Mouse (Mus musculus): Measurements from ENCODE around the gene Rab23. TPM values are rescaled to one million over a fixed set of nuclear protein-coding genes. Genes with fewer than 3 reads are reported as not detected.
A peak's percentile ranks its signal among the peaks of the same experiment; 100 is the strongest.

The Rab23 gene
- polyA plus RNA-seq, 1 experiment from 2014 or later, result 30.0 TPM

- no peaks in the 10 kb centered on the region for H3K9me3 ChIP-seq (ENCODE audit: control insufficient read depth, low read length)
- peaks cover 7% of the 10 kb centered on the region; the same call in 1 of the 2 replicates for H3K36me3 ChIP-seq (ENCODE audit: control insufficient read depth, insufficient read depth, low read length)
- H3K27me3 ChIP-seq (replicated peaks; ENCODE audit: control insufficient read depth, insufficient read depth, low read length), result no peaks in the 10 kb centered on the region
- no peak for ATAC-seq
- peak overlapping the region; percentile 81 for H3K4me3 ChIP-seq (ENCODE audit: low read length)
- 38% methylated on average over 18 of the region's 18 CpGs for WGBS
- H3K4me2 ChIP-seq (ENCODE audit: low read length), result peak overlapping the region; percentile 97
- H3K4me1 ChIP-seq (ENCODE audit: control insufficient read depth, insufficient read depth, low read depth, low read length), result peaks cover 6% of the 10 kb centered on the region
- no peak overlapping the region for H3K27ac ChIP-seq (ENCODE audit: low read depth, low read length)
- no peak overlapping the region for H3K9ac ChIP-seq (ENCODE audit: low read depth, low read length)
Measured at GRCm38 (mm10) chr1:33756258-33757032, 36.8 kb downstream of the Rab23 start.

- H3K27ac ChIP-seq (ENCODE audit: low read depth, low read length), result no peak overlapping the region
- 4% methylated on average over 14 of the region's 14 CpGs for WGBS
- ATAC-seq, result peak; percentile 57; the same call in 1 of the 2 replicates
- peak overlapping the region; percentile 97 for H3K4me2 ChIP-seq (ENCODE audit: low read length)
- H3K4me1 ChIP-seq (ENCODE audit: control insufficient read depth, insufficient read depth, low read depth, low read length), result peaks cover 6% of the 10 kb centered on the region
- H3K27me3 ChIP-seq (replicated peaks; ENCODE audit: control insufficient read depth, insufficient read depth, low read length), result no peaks in the 10 kb centered on the region
- H3K9ac ChIP-seq (ENCODE audit: low read depth, low read length), result peak overlapping the region; percentile 91
- H3K9me3 ChIP-seq (ENCODE audit: control insufficient read depth, low read length), result no peaks in the 10 kb centered on the region
- peak overlapping the region; percentile 81 for H3K4me3 ChIP-seq (ENCODE audit: low read length)
- H3K36me3 ChIP-seq (ENCODE audit: control insufficient read depth, insufficient read depth, low read length), result peaks cover 7% of the 10 kb centered on the region; the same call in 1 of the 2 replicates
Measured at GRCm38 (mm10) chr1:33757033-33757413, 37.3 kb downstream of the Rab23 start.

GRCm38 (mm10) chr1:33757491-33758041 lies 37.9 kb downstream of the Rab23 start, which contains the start of gene Bag2:
Gene Bag2 (minus strand): TSS chr1:33757795.
- Histone ChIP-seq H3K27ac (ENCODE audit: low read depth, low read length) (peak within 1 kb of the TSS; percentile 67), H3K4me3 (ENCODE audit: low read length) (peak within 1 kb of the TSS; percentile 81), H3K4me2 (ENCODE audit: low read length) (peak within 1 kb of the TSS; percentile 97), H3K9ac (ENCODE audit: low read depth, low read length) (peak within 1 kb of the TSS; percentile 91), H3K27me3 (replicated peaks; ENCODE audit: control insufficient read depth, insufficient read depth, low read length) (no peaks in the 10 kb centered on the region), H3K36me3 (ENCODE audit: control insufficient read depth, insufficient read depth, low read length) (peaks cover 7% of the 10 kb centered on the region; the same call in 1 of the 2 replicates), H3K9me3 (ENCODE audit: control insufficient read depth, low read length) (no peaks in the 10 kb centered on the region), H3K4me1 (ENCODE audit: control insufficient read depth, insufficient read depth, low read depth, low read length) (peaks cover 6% of the 10 kb centered on the region)
- under 1% methylated on average over 53 of the region's 61 CpGs for WGBS
- ATAC-seq, result peak; percentile 86

GRCm38 (mm10) chr1:33758488-33758887 lies 38.8 kb downstream of the Rab23 start:
- WGBS, result 49% methylated on average over 4 of the region's 4 CpGs
- peaks cover 7% of the 10 kb centered on the region; the same call in 1 of the 2 replicates for H3K36me3 ChIP-seq (ENCODE audit: control insufficient read depth, insufficient read depth, low read length)

GRCm38 (mm10) chr1:33763826-33764225 lies 44.1 kb downstream of the Rab23 start:
- 80% methylated on average over 2 of the region's 2 CpGs for WGBS
- Histone ChIP-seq H3K9ac (ENCODE audit: low read depth, low read length) (no peak overlapping the region), H3K4me2 (ENCODE audit: low read length) (no peak overlapping the region), H3K36me3 (ENCODE audit: control insufficient read depth, insufficient read depth, low read length) (peaks cover 7% of the 10 kb centered on the region; the same call in 1 of the 2 replicates), H3K9me3 (ENCODE audit: control insufficient read depth, low read length) (no peaks in the 10 kb centered on the region), H3K27ac (ENCODE audit: low read depth, low read length) (no peak overlapping the region), H3K27me3 (replicated peaks; ENCODE audit: control insufficient read depth, insufficient read depth, low read length) (no peaks in the 10 kb centered on the region), H3K4me3 (ENCODE audit: low read length) (no peak overlapping the region), H3K4me1 (ENCODE audit: control insufficient read depth, insufficient read depth, low read depth, low read length) (no peaks in the 10 kb centered on the region)
- ATAC-seq, result no peak

More at GRCm38 (mm10) chr1:33758488-33758887, 38.8 kb downstream of the Rab23 start:
- no peak for ATAC-seq
- Histone ChIP-seq H3K4me3 (ENCODE audit: low read length) (no peak overlapping the region), H3K4me1 (ENCODE audit: control insufficient read depth, insufficient read depth, low read depth, low read length) (peaks cover 6% of the 10 kb centered on the region), H3K27ac (ENCODE audit: low read depth, low read length) (no peak overlapping the region), H3K9ac (ENCODE audit: low read depth, low read length) (no peak overlapping the region), H3K9me3 (ENCODE audit: control insufficient read depth, low read length) (no peaks in the 10 kb centered on the region), H3K4me2 (ENCODE audit: low read length) (no peak overlapping the region), H3K27me3 (replicated peaks; ENCODE audit: control insufficient read depth, insufficient read depth, low read length) (no peaks in the 10 kb centered on the region)

- Histone ChIP-seq H3K4me2 (ENCODE audit: low read length) (no peak overlapping the region), H3K36me3 (ENCODE audit: control insufficient read depth, insufficient read depth, low read length) (peaks cover 14% of the 10 kb centered on the region), H3K27ac (ENCODE audit: low read depth, low read length) (no peak overlapping the region), H3K4me3 (ENCODE audit: low read length) (no peak overlapping the region), H3K9me3 (ENCODE audit: control insufficient read depth, low read length) (no peaks in the 10 kb centered on the region), H3K27me3 (replicated peaks; ENCODE audit: control insufficient read depth, insufficient read depth, low read length) (no peaks in the 10 kb centered on the region), H3K9ac (ENCODE audit: low read depth, low read length) (no peak overlapping the region), H3K4me1 (ENCODE audit: control insufficient read depth, insufficient read depth, low read depth, low read length) (no peaks in the 10 kb centered on the region)
- 82% methylated on average over 11 of the region's 11 CpGs for WGBS
- no peak for ATAC-seq
Measured at GRCm38 (mm10) chr1:33765468-33766080, 45.9 kb downstream of the Rab23 start.

- 78% methylated on average over 16 of the region's 16 CpGs for WGBS
- no peak overlapping the region for H3K9ac ChIP-seq (ENCODE audit: low read depth, low read length)
- no peak overlapping the region for H3K4me3 ChIP-seq (ENCODE audit: low read length)
- no peak for ATAC-seq
- H3K27me3 ChIP-seq (replicated peaks; ENCODE audit: control insufficient read depth, insufficient read depth, low read length), result no peaks in the 10 kb centered on the region
- H3K27ac ChIP-seq (ENCODE audit: low read depth, low read length), result no peak overlapping the region
- peaks cover 15% of the 10 kb centered on the region for H3K36me3 ChIP-seq (ENCODE audit: control insufficient read depth, insufficient read depth, low read length)
- no peaks in the 10 kb centered on the region for H3K9me3 ChIP-seq (ENCODE audit: control insufficient read depth, low read length)
- no peak overlapping the region for H3K4me2 ChIP-seq (ENCODE audit: low read length)
- no peaks in the 10 kb centered on the region for H3K4me1 ChIP-seq (ENCODE audit: control insufficient read depth, insufficient read depth, low read depth, low read length)
Measured at GRCm38 (mm10) chr1:33766520-33767508, 47.1 kb downstream of the Rab23 start.

- no peak overlapping the region for H3K4me3 ChIP-seq (ENCODE audit: low read length)
- H3K4me2 ChIP-seq (ENCODE audit: low read length), result no peak overlapping the region
- no peaks in the 10 kb centered on the region for H3K9me3 ChIP-seq (ENCODE audit: control insufficient read depth, low read length)
- ATAC-seq, result no peak
- no peak overlapping the region for H3K27ac ChIP-seq (ENCODE audit: low read depth, low read length)
- WGBS, result 82% methylated on average over 1 of the region's 1 CpGs
- no peaks in the 10 kb centered on the region for H3K4me1 ChIP-seq (ENCODE audit: control insufficient read depth, insufficient read depth, low read depth, low read length)
- peaks cover 15% of the 10 kb centered on the region for H3K36me3 ChIP-seq (ENCODE audit: control insufficient read depth, insufficient read depth, low read length)
- no peaks in the 10 kb centered on the region for H3K27me3 ChIP-seq (replicated peaks; ENCODE audit: control insufficient read depth, insufficient read depth, low read length)
- H3K9ac ChIP-seq (ENCODE audit: low read depth, low read length), result no peak overlapping the region
Measured at GRCm38 (mm10) chr1:33768091-33768787, 48.6 kb downstream of the Rab23 start.
